Mouse (Mus musculus): ENCODE results near the gene Olfr157. TPM values are rescaled to one million over a fixed set of nuclear protein-coding genes. Genes with fewer than 3 reads are reported as not detected.

The Olfr157 gene
- not detected in 2 replicates for polyA plus RNA-seq (2012)

DNA sequence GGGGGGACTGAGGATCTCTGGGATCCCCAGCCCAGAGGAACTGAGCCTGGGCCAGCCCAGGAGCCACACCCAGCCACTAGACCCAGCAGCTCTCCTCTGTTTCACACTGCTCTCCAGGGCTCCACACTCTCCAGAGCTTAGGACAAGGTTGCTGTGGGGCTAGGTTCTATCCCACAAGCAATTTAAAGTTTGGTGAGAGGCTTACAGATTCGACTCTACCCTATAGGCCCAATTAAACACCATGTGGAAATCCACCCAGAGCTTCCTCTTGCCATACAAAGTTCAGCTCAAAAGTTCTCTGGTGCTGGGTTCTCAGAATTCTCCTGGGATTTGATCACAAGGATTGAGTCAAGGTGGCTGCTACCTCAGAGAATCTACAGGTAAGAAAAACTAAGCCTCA, at the start of gene Olfr157:
Gene Olfr157, minus strand, starts transcription at position 101 of the 400 bp plus-strand sequence.
- no peak for TF ChIP-seq GATA1 (IDR thresholded peaks at IDR 0.05; ENCODE audit: low read length)

DNA sequence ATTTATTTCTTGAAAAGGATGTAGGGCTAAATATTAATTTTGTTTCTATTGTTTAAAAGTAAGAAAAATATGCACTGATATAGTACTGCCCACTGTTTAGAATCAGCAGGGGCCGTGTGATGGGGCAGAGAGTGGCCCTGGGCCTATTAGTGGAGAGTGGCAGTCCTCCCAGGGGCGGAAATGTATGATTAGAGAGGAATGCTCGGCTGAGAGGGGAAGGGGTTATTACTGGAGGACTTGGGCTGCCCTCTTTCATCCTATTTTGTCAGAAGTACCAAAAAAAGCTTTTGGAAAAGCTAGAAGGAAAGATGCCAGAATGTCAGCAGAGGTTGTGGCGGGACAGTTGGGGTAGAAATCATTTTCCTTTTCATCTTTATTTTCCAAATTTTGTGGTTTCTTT, 44.2 kb upstream of the Olfr157 start:
- TF ChIP-seq GATA1 (IDR thresholded peaks at IDR 0.05; ENCODE audit: low read length) = no peak

DNA sequence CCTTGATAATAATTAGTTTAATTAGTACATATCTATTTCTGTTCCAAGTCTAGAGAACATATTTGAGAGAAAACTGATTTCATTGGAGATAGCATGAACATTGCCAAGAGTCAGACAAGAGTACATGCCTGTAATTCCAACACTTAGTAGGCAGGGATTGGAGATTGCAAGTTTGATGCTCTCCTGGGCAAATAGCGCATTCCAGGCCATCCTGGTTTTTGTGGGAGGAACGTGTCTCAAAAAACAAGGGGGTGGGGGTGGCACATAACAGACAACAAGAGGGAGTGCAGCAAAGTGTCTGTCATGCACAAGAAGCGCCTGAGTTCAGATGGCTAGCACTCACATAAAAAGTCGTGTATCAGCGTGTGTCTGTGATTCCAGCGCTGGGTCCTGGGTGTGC, 39.6 kb upstream of the Olfr157 start:
- no peak for TF ChIP-seq GATA1 (IDR thresholded peaks at IDR 0.05; ENCODE audit: low read length)

DNA sequence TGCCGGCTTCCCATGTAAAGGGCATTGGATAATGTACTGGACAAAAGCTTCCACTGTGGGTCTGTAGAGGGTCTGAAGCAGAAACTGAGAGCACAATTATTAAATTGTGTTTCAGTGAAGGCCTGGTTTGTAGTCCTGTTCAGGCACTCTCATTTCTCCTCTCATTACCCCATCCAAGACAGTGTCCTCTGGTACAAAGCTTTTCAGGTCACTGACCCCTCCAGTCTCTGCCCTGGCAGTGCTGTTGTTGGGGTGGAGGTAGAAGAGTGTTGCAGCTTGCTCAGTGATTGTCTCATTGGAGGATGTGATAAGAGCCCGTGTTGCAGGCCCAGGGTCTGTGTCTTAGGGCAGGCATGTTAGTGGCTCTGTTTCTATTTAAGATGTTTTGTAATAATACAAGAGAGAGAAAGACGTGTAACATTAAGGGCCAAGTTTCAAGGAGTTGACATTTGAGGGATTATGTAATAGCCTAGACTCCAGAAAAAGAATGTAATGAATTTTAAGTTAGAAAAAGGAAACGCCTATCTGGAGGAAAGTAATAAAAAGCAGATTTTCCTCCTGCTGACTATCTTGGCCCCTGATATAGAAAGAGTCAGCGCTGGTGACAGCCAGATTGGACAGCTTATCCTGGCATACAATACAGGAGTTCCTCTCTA, 38.2 kb upstream of the Olfr157 start:
- TF ChIP-seq GATA1 (IDR thresholded peaks at IDR 0.05; ENCODE audit: low read length) = no peak

DNA sequence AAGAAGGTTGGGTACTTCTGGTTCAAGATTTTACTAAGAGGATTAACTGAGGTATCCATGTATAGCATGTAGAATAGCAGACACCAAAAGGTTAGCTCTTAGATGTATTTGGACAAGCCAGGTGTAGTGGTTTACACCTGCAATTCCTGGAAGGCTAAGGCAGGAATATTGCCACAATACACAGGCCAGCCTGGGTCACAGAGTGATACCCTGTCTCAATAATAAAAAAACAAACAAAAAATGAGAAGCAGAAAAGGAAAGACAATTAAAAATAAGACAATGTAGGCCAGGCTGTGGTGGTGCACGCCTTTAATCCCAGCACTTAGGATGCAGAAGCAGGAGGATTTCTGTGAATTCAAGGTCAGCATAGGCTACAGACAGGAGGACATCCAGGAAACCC, 37.2 kb upstream of the Olfr157 start:
- TF ChIP-seq GATA1 (IDR thresholded peaks at IDR 0.05; ENCODE audit: low read length) = no peak

DNA sequence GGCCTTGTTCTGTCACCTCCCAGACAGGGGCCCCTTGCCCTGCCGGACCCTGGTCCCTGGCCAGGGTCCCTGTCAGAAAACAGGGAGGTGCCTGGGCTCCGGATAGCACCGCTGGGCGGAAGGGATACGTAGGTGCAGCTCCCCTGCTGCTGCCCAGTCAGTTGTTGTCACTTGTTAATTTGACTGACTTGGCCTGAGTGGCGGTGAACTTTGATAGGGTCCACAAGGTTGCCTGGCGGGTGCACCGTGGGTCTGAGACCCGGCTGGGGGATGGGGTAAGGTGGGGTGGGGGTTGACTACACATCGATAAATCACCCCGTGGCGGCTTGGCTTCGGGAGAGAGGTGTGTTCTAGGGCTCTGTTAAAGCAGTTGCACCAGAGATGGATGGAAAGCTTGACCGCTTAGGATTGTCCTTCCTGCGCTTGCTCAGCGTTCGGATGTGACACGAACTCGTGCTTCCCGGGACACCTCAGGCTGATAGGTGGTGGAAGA, 36.0 kb upstream of the Olfr157 start:
- no peak for TF ChIP-seq GATA1 (IDR thresholded peaks at IDR 0.05; ENCODE audit: low read length)

DNA sequence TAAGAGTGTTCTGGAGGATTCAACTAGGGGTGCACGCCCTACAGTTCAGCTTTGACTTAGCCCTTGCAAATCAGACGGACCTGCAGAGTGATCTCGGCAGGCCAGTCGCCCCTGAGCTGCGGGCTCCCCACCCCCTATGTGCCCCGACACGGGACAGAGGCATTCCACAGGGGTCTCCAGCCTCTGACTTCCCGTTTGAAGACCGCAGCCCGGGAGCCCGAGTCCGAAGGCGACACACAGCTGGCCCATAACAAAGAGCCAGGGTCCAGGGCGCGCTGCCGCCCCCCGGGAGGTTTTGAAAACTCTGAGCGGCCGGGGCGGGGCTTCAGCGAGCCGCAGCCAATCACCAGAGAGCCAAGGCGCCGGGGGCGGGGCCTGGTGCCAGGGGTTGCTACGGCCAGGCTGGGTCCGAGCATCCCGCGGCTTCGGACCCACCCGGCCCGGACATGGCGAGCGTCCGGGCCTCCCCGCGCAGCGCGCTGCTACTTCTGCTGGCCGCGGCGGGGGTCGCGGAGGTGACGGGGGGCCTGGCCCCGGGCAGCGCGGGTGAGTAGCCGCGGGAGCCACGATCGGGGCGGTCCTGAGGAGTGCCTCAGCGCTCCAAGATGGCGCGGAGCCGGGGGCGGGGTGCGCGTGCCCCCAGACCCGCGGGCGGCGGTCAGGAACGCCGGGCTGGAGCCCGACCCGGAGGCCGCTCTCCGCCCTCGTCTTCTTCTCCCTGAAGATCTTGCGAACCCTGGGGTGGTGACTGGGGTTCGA, 35.3 kb upstream of the Olfr157 start, which contains the start of gene Reck:
Gene Reck, plus strand, starts transcription at position 371 of the 759 bp plus-strand sequence.
- TF ChIP-seq GATA1 (IDR thresholded peaks at IDR 0.05; ENCODE audit: low read length) = no peak

DNA sequence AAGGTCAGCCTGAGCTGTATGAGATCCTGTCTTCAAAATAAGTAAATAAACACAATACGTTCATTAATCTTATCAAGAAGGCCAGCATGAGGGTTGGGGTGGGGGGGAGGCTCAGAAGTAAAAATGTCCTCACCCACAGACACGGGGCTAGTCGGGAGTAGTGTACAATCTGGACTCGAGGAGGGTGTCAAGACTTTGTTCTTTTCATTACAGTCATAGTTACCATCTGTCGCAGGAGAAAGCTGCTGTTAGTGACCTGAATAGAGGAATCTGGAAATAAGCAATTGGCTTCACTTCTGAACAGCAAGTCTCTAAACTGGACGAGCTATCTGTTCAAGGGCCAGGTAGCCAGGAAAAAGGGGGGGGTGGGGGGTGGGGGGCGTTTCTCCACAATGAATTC, 34.5 kb upstream of the Olfr157 start:
- no peak for TF ChIP-seq GATA1 (IDR thresholded peaks at IDR 0.05; ENCODE audit: low read length)

DNA sequence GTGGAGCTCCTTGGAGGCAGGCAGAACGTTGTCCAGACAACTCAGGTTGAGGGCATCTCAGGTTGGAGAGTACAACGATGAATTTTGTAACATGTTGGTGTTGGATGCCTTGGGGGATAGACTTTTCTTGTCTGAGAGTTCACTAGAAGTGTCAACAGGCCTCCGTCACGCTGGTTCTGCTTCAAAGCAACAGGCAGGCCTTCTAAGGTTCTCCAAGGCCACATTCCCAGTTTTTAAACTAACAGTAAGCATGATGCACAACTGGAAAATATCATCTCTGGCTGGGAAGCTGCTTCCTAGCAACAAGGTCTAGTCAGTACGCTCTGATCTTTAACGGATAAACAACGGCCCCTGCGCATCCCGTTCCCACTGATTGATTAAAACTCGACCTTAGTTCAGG, 29.8 kb upstream of the Olfr157 start:
- no peak for TF ChIP-seq GATA1 (IDR thresholded peaks at IDR 0.05; ENCODE audit: low read length)

DNA sequence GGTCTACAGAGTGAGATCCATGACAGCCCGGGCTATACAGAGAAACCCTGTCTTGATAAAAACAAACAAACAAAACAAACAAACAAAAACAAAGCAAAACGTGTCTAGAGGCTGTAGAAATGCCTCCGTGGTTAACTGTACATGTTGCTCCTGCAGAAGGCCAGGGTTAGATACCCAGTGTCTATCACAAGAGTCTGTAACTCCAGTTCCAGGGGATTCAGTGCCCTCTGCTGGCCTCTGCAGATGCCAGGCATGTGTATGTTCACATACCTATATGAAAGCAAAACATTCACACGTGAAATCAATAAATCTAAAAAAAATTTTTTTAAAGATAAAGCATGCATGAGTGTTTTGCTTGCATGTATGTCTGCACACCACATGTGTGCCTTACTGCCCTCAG, 23.3 kb upstream of the Olfr157 start:
- no peak for TF ChIP-seq GATA1 (IDR thresholded peaks at IDR 0.05; ENCODE audit: low read length)

DNA sequence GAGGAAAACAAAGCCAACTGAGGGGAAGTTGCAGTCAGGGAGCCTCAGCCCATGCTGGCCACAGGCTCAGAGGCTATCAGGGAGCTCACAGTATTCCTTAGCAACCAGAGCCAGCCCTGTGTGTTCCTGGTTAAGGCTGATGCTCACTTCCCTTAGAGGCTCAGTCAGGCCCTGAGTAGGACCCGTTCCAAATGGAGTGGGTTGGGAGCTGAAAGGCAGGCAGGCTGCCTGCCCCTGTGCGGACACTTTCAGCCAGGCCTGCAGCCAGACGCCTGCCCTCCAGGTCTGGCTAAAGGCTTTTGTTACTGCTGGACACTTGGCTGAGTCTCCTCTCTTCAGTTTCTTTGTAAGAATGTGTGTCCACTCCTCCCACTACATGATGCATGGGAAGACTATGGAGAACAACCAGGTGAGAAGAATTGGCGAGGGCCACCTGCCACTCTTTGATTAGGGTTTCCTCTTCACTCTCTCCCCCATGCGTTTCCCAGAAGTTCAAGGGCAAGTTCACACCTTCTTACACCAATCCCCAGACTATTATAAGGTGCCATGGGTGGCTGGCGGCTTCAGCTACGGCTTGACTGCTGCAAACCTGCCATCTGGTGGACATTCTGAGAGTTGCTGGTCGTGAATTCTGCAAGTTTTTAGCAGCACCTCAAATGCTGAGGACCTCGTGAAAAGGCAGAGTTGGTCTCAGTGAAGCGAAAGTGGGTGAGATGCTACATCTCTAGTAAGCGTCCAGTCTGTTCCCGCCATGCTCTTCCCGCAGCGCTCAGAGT, 20.9 kb upstream of the Olfr157 start:
- TF ChIP-seq GATA1 (IDR thresholded peaks at IDR 0.05; ENCODE audit: low read length) = no peak

DNA sequence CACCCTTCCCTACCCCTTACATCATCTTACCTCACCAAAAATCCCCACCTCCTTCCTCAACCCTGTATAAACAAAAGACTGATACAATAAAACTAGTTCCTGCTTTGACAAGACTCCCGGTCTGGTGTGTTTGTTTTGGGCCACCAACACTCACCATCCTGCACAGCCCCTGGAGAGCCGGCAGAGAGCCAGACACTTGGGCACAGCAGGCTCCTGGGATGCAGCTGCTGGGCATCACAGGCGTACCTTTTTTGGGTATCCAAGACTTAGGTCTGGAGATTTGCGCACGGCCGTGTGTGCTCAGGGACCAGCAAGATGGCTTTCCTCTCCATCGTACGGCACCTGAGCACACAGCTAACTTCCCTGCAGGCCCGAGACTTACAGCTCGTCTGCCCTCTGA, 19.9 kb upstream of the Olfr157 start:
- TF ChIP-seq GATA1 (IDR thresholded peaks at IDR 0.05; ENCODE audit: low read length) = no peak

DNA sequence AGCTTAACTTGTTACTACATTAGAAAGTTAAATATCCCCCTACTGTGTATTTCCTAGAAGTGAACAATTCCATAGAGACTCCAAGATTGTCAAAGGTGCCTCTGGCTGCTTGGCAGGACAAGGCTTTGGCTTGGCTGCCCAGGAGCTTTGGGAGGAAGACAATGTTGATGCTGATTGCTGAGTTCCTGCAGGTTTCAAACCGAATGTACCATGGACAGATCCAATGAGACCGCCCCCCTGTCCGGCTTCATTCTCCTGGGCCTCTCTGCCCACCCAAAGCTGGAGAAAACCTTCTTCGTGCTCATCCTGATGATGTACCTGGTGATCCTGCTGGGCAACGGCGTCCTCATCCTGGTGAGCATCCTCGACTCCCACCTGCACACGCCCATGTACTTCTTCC, 14.1 kb upstream of the Olfr157 start:
- TF ChIP-seq GATA1 (IDR thresholded peaks at IDR 0.05; ENCODE audit: low read length) = no peak

DNA sequence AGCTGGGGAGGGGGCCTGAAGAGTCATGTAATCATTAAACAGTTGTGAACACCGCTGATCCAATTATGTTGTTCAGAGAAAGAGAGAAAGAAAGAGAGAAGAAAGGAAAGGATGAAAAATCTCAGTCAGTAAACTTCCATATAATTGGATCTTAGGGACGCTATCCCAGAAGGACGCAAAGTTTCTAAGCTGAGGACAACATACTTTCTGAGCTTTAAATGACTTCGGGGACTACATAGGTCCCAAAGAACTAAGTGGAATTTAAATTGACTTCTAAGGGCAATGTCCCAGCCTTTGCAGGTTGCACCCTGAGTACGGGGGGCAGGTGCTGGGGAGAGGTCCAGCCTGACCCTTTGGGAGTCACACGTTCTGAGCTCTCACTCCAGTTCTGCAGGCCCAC, 11.3 kb upstream of the Olfr157 start, which contains the start of gene Olfr155:
Gene Olfr155, plus strand, starts transcription at position 301 of the 400 bp plus-strand sequence.
- TF ChIP-seq GATA1 (IDR thresholded peaks at IDR 0.05; ENCODE audit: low read length) = no peak

DNA sequence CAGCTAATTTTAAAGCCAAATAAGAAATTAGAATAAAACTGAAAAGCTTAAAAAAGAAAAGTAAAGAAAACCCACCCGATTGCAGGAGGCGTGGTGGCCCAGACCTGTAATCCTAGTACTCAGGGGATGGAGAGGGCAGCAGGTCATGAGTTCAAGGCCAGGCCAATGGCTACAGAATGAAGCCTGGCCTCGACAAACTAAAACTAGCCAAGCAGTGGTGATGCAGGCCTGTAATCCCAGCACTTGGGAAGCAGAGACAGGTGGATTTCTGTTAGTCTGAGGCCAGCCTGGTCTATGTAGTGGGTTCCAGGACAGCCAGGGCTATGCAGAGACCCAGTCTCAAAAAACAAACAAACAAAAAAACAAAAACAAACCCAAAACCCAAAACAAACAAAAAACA, 1.7 kb downstream of the Olfr157 start:
- no peak for TF ChIP-seq GATA1 (IDR thresholded peaks at IDR 0.05; ENCODE audit: low read length)

DNA sequence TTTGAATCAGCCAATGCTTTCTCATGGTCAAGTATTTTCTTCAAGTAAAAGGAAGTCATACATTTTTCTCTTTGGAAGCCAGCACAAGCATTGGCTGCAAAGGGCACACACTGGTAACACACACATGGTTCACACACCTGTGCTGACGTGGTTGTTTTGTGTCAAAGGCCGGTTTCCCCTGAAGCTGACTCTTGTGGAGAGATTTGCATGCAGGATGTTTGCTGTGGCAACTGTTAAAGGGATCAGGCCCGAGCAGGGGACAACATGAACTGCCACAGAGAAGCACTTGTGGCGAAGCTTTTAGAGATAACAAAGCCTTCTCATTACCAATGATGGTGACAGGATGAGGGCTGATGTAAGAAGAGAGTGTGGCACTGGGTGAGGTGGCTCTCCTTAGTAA, 5.3 kb downstream of the Olfr157 start:
- TF ChIP-seq GATA1 (IDR thresholded peaks at IDR 0.05; ENCODE audit: low read length) = no peak
